Mouse (Mus musculus) ES-Bruce4 (cell line): ENCODE results near the gene Qpct.

Source experiments
- CTCF ChIP-seq: IDR thresholded peaks from one replicate; pipeline ENCODE4 v1.8.1; 2011; ENCODE audit warnings: low read depth, low read length
- EP300 ChIP-seq: IDR thresholded peaks from 2 replicates; pipeline ENCODE4 v1.6.1; 2011; ENCODE audit warnings: low read depth, low read length; ENCODE audit not compliant: insufficient read depth
- POLR2A ChIP-seq: IDR thresholded peaks from one replicate; pipeline ENCODE4 v1.8.1; 2011; ENCODE audit warnings: low read length; ENCODE audit not compliant: insufficient read depth

- no peak for TF ChIP-seq CTCF
- no peak for TF ChIP-seq POLR2A
- TF ChIP-seq EP300: no peak
Measured at GRCm38 (mm10) chr17:79119066-79119465, 67.4 kb downstream of the Qpct start.
